Mouse (Mus musculus): ENCODE data around the gene Gabrd. TPM values are rescaled to one million over a fixed set of nuclear protein-coding genes. Genes with fewer than 3 reads are reported as not detected.

Gabrd gene
- polyA plus RNA-seq, 1 experiment from 2014 or later = not detected

DNA sequence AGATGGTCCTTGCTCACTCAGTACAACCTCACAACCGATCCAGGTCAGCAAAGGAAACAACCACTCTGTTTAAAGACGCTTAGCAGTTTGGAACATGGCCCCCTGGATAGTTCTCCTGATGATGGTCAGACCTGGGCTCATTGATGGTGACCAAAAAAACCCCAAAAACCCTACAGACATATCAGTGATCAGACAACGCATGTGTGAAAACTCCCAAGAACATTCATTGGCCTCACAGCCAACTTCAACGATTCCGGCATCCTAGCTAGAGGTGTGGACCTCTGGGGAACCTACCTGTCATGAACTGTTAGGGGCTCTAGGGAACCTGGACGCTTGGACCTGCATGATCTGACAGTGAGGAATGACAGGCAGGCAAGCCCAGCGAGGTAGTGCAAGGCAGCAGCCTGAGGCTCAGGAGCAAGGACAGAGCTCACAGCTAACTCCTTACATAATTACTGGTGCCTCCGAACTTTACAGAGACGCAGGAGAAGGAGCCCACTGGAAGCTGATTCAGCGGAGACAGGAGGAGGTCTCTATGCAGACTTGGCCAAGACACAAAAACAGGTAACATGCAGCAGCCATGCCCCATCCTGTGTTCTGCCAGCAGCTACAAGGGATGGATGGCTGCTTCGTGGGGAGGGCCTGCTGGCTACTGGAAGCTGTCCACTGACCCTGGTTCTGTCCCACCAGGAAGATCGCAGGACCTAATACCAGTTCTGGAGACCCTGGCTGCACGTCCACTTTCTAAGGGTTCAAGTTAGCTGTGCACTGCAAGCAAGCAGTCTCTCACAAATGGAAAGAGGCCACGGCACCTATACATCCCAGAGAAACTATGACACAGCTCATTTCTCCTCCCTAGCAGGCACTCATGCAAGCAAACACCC is 54.3 kb downstream of the Gabrd start:
- H3K4me2 ChIP-seq = no peak overlapping the region
- H3K4me1 ChIP-seq (replicated peaks; ENCODE audit: control insufficient read depth, insufficient read depth, low read length) = no peaks in the 10 kb centered on the region; the same call in 1 of the 2 replicates
- H3K27me3 ChIP-seq (replicated peaks; ENCODE audit: control insufficient read depth, insufficient read depth, low read length) = peaks cover 39% of the 10 kb centered on the region
- no peaks in the 10 kb centered on the region for H3K9me3 ChIP-seq (ENCODE audit: control insufficient read depth, low read length)
- H3K4me3 ChIP-seq (ENCODE audit: low read depth, low read length) = no peak overlapping the region
- WGBS = 73% methylated on average over 14 of the region's 14 CpGs
- no peak for DNase-seq (ENCODE audit: low spot score)
- H3K9ac ChIP-seq (ENCODE audit: low read depth, low read length) = no peak overlapping the region
- H3K27ac ChIP-seq (ENCODE audit: low read depth, low read length) = no peak overlapping the region
- H3K36me3 ChIP-seq (ENCODE audit: control insufficient read depth, insufficient read depth, low read length) = no peaks in the 10 kb centered on the region
- ATAC-seq (replicated peaks; ENCODE audit: low FRiP score) = no peak

DNA sequence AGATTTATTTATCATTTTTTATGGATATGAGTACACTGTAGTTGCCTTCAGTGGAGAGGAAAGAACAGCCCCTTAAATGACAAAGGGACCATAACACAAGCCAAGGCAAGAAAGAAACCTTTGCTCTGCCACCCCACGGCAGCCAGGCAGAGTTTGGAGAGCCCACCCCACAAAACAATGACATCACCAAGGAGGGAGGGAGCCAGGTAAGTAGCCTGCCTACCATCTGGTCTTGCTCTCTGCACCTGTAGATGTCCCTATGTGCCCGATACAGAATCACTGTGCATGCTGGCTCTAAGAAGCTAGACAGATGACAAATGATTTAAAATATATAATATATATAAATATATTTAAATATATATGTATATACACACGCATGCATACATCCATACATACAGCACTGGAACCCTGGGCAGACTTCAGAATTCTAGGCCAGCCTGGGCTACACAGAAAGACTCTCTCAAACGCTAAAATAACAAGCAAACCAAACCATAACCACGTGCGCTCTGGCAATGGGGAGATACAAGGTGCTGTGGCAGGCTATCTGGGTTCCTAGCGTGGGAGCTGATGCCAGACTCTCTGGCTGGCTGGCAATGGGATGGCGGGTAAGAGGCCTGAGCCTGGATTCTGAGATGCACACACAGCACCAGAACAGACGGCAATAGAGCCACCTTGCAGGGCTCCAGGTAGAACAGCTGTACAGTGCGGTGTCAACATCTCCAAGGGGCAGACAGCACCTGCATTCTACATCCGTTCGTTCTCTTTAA is 61.4 kb downstream of the Gabrd start:
- 81% methylated on average over 12 of the region's 12 CpGs for WGBS
- Histone ChIP-seq H3K9ac (ENCODE audit: low read depth, low read length) (no peak overlapping the region), H3K4me2 (no peak overlapping the region), H3K36me3 (ENCODE audit: control insufficient read depth, insufficient read depth, low read length) (no peaks in the 10 kb centered on the region), H3K4me3 (ENCODE audit: low read depth, low read length) (no peak overlapping the region), H3K27ac (ENCODE audit: low read depth, low read length) (no peak overlapping the region), H3K27me3 (replicated peaks; ENCODE audit: control insufficient read depth, insufficient read depth, low read length) (no peaks in the 10 kb centered on the region; the same call in 1 of the 2 replicates), H3K9me3 (ENCODE audit: control insufficient read depth, low read length) (no peaks in the 10 kb centered on the region), H3K4me1 (replicated peaks; ENCODE audit: control insufficient read depth, insufficient read depth, low read length) (no peaks in the 10 kb centered on the region)
- ATAC-seq (replicated peaks; ENCODE audit: low FRiP score) (no peak), DNase-seq (ENCODE audit: low spot score) (no peak)

Other genes starting within 250 kb of the Gabrd start
- 8.2 and 9.8 TPM in 2 replicates for gene Ski, start 175.5 kb downstream of the Gabrd start, polyA plus RNA-seq (2014; fragmentation: Nextera tagmentation; extraction: Ambion mirVana)
- gene Faap20, start 148.3 kb downstream of the Gabrd start, polyA plus RNA-seq (2014; fragmentation: Nextera tagmentation; extraction: Ambion mirVana) = 50.1 and 55.0 TPM in 2 replicates
- 5.1 and 6.8 TPM in 2 replicates for gene Prkcz, start 36.8 kb downstream of the Gabrd start, polyA plus RNA-seq (2014; fragmentation: Nextera tagmentation; extraction: Ambion mirVana)
- gene Cfap74, start 11.1 kb upstream of the Gabrd start, polyA plus RNA-seq (2014; fragmentation: Nextera tagmentation; extraction: Ambion mirVana) = 0.90 and 1.1 TPM in 2 replicates
- gene Tmem52, start 71.0 kb upstream of the Gabrd start, polyA plus RNA-seq (2014; fragmentation: Nextera tagmentation; extraction: Ambion mirVana) = not detected in 2 replicates
- 273 and 277 TPM in 2 replicates for gene Gnb1, start 93.2 kb upstream of the Gabrd start, polyA plus RNA-seq (2014; fragmentation: Nextera tagmentation; extraction: Ambion mirVana)
- gene Nadk, start 164.3 kb upstream of the Gabrd start, polyA plus RNA-seq (2014; fragmentation: Nextera tagmentation; extraction: Ambion mirVana) = 117 and 128 TPM in 2 replicates
- gene Slc35e2, start 203.3 kb upstream of the Gabrd start, polyA plus RNA-seq (2014; fragmentation: Nextera tagmentation; extraction: Ambion mirVana) = 13.4 and 14.5 TPM in 2 replicates
- gene Cdk11b, start 226.7 kb upstream of the Gabrd start, polyA plus RNA-seq (2014; fragmentation: Nextera tagmentation; extraction: Ambion mirVana) = 57.9 and 64.9 TPM in 2 replicates
- gene Gm10563, start 247.3 kb upstream of the Gabrd start, polyA plus RNA-seq (2014; fragmentation: Nextera tagmentation; extraction: Ambion mirVana) = not detected in 2 replicates

Data from liver, embryonic 11.5 days (tissue).